Mouse (Mus musculus): ENCODE measurements around the gene Dlgap5.

Dlgap5 gene

DNA sequence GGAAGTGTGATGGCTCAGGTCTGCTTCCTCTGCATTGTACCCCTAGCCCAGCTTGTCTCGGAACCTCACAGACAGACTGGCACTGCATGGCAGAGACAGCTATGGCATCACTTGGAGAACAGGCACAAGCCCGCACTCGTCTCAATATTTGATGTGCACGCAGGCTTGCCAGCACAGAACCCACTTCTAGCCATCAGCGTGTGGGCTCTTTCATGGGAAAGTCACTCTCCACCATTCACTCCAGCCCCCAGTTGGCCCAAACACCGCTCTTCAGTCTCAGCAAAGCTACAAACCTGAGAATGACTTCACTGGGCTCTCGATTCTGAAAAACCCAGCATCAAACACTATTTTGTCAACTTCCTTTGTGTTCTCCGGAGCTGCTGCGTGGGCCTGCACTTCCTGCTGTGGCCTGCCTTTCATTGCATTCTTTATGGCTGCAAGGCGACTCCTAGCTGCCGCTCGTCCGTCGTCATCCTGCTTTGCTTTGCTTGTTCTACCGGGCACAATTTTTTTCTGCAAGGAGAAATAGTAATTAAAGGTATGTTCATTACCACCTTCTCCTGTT lies 22.7 kb downstream of the Dlgap5 start:
- no peak for DNase-seq (ENCODE audit: low spot score)

DNA sequence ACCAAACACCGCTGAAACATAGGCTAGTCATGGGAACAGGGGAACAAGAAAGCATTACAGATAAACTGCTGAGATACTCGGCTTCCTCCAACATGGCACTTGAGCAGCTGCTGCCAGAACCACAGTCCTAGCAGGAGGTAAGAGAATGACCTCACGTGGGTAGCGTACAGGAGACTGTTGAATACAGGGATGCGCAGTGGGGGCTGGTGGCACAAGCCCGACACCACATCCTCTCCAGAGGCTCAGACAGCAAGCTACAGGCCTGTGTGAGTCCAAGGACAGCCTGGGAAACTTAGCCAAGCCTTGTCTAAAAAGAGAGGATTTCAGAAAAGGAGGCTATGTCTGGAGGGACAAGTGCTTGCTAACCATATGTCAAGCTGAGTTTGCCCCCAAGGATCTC lies 23.2 kb downstream of the Dlgap5 start:
- no peak for DNase-seq (ENCODE audit: low spot score)

DNA sequence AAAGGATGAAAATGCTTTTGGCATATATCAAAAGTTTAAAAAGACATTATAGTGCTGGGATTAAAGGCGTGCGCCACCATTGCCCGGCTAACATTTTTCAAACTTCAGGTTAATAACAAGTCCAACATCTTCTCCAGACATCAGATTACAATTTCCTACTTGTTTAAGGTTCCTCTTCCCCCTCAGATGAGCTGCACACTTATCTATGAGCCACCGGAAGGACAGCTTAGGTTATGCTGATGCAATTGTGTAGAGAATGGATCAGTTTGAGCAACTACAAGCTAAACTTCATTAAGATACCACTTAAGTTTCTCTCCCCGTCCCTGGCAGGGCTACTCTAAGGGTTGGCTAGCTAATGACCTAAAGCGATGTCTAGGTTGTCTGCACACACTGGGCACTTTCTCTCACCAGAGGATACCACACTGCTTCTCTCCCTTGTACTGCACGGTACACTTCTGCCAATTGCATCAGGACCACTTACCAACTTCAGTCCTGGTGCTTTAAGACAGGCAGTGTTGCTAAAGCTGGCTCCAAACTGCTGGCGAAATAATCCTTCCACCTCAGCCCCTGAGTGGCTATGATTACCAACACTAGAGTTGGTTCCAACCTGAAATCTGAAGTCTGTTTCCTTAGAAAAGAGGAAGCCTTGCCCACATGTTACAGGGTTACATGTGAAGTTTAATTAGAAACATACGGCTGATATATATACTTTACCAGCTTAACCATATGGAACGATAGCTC lies 24.7 kb downstream of the Dlgap5 start:
- no peak for DNase-seq (ENCODE audit: low spot score)

DNA sequence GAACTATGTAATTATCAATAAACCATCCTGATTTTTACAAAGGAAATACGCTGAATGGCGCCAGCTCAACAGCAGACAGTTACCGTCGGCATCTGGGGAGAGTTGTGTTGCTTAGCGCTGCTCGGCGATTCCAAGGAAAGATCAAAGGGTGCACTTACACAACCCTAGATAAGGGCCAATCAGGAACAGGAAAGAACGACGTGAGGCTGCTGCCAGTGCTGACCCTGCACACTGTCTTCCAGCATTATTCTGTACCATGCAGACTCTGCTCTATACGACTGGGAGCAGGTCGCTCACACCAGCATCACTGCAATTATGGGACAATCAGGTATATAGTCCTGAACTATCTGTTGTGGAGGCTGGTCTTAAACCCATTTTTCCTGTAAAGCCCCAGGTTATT lies 32.1 kb downstream of the Dlgap5 start:
- no peak for DNase-seq (ENCODE audit: low spot score)

DNA sequence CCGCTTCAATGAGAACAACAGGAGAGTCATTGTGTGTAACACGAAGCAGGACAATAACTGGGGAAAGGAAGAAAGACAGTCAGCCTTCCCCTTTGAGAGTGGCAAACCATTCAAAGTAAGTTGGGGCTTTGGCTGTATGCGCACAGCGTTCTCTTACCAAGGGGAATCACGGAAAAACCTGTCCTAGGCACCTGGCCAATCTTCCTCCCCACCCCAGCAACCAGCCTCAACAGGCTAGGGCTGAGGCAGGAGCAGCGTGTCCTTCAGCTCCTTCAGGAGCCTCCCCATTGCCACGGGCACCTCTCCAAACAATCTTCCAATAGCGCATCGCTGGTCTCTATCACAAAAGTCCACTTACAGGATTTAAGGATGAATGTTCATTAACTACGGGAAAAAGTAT lies 33.6 kb downstream of the Dlgap5 start:
- peak; percentile 40 for DNase-seq (ENCODE audit: low spot score)

DNA sequence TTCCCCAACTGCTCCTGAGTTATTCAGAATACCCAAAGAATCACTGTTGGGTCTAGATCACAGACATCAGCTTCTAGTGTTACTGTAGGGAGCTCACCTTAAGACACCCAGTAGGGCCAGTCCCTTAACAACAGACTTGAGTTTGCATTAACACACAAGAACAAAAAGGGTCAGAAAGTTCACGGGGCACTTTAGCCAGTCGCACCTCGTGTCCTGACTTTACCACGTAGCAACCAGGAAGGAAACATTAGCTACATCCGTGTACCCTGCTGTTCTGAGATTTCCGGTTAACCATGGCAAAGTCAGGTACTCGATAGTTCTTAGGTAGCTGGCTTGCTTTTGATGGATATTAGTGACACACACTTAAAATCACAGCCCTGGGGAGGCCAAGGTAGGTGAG lies 34.3 kb downstream of the Dlgap5 start:
- DNase-seq (ENCODE audit: low spot score), result no peak

DNA sequence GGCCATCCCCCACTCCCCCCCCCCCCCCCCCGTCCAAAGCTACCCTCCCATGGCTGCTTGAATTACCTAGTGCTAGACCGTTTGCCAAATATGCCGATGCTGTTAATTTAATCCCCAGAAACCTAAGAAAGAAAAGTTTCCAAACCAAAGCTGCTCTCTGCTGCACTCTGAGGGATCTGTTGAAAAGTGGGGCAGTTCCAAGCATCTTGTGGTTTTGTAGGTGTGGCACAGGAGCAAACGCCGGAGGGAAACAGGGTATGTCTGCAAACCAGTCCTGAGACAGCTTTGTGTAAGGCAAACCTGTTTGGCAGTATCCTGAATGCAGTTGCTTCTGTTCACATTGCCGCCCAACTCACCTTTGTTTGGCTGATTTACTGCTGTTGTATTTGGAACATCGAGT lies 39.9 kb downstream of the Dlgap5 start:
- no peak for DNase-seq (ENCODE audit: low spot score)

DNA sequence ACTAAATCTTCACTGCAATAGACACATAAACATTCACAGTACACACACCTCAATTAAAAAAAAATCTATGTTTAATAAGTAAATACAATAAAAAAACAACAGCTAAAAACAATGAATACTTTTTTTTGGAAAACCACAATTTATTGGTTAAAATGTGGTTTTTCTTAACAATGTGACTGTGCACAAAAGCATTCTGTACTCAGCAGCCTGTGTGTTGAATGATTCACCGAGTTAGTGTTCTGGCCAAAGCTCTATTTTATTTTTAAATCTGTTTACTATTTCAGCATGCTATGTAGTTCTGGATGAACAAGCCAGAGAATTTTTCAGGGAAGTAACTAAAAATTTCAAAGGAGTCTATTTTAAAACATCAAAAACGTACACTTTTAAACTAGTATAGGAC lies 41.7 kb downstream of the Dlgap5 start:
- DNase-seq (ENCODE audit: low spot score), result no peak

DNA sequence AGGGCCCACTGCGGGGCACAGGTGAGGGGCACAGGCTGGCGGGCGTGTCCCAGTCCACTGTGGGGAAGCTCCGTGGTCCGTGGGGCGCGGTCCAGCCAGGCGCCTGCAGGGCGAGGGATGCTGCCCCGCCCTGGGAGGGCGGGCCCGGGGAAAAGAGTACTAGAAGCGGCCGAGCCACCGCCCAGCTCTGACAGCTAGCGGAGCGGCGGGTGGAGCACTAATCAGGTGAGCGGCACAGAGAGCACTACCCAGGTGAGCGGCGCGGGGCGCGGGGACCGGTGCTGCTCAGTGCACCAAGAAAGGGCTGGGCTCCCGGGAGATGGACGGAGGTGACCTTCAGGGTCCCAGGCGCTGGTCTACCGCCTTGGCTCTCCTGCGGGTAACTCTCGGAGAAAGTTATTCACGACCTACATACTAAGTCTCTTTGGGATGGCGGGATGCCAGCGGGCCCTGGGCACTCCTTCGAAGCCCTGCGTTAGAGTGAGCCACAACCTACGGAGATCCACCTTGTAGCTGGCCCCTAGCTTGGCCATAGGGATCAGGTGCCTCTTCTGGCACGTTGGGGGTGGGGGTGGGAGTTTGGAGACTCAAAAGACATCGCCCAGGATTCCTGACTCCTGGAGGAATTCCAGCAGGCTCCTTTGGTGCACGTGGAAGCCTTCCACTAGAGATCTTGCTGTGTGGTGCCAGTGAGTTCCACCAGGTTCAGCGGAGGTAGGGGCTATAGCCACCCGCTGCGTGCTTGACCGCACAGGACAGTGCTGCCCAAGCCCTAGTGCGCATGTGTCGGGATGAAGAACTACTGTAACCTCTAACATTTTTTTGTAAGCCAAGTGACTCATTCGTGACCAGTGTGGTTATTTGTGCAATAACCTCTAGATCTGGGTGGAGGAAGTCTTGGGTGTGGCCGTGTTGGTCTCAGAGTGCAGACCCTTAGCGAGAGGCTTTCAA lies 44.2 kb downstream of the Dlgap5 start:
- no peak for DNase-seq (ENCODE audit: low spot score)

DNA sequence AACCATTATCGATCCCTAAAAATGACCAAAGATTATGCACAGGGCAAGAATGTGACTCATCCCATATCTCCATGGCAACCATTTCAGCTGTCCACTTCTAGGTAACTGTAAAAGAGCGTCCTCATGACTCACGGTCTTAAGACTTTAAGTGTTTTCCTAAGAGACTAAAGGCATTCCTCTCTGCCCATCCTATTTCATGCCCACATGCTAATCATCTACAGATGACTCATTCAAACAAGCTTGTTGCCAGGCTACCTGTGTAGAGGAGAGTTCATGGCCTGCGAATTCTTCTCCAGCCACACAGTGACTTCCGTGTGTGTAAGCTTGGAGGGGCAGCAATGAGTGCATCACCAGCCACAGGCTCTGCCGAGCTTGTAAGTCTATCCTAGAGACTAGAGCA lies 46.5 kb downstream of the Dlgap5 start:
- DNase-seq (ENCODE audit: low spot score), result no peak

DNA sequence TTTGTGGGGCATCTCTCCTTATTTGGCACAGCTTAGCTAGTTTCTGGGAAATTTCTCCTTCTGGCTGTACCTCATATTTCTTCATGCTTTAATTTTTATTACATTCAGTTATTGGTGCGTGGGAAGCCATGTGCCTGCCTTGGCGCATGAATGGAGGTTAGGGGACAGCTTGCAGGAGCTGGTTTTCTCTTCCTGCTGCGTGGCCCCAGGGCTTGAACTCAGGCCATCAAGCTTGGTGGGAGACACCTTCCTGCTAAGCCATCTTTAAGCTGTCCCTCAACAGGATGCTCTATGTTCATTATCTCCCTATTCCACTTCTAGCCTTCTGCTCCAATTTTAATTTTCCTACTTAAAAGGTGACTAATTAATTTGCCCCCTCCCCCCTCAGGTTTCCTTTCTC lies 47.4 kb downstream of the Dlgap5 start:
- no peak for DNase-seq (ENCODE audit: low spot score)

DNA sequence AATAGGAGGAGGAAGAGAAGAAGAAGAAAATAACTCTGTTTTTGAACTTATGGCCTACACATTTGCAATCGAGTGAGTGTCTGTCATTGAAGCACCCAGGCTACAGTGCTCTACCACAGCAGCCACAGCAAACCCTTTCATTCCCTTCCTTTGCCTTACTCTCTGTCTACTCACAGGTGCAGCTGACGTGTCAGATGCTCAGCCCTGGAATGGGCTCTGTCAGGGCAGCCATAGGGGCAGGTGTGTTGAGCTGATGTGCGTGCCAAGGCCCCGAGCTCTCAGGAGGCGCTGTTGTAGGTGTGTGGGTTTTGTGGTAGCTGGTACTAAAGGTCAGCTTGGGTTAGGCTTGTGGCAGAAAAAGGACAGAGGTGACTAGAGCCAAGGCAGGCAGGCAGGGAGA lies 48.5 kb downstream of the Dlgap5 start:
- no peak for DNase-seq (ENCODE audit: low spot score)

DNA sequence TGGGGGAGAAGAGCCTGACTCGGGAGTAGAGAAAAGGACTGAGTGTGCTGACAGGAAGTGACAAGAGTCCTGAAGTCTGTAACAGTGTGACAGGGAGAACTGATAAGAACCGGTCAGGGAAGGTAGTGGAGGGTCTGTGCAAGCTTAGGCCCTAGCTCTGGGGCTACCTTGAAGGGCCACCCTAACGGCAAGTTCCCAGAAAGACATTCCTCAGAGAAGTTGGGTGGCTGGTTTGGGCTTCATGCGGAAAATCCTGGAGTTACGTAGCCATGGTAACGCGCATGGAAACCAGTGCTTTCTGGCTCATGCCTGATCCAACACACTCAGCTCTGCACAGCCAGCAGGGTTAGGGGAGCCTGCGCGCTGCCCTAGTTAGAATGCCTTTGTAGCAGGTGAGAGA lies 50.7 kb downstream of the Dlgap5 start, which contains the start of gene Lgals3:
Lgals3 (plus strand) TSS at position 291 of the 400 bp plus-strand sequence.
- no peak for DNase-seq (ENCODE audit: low spot score)

DNA sequence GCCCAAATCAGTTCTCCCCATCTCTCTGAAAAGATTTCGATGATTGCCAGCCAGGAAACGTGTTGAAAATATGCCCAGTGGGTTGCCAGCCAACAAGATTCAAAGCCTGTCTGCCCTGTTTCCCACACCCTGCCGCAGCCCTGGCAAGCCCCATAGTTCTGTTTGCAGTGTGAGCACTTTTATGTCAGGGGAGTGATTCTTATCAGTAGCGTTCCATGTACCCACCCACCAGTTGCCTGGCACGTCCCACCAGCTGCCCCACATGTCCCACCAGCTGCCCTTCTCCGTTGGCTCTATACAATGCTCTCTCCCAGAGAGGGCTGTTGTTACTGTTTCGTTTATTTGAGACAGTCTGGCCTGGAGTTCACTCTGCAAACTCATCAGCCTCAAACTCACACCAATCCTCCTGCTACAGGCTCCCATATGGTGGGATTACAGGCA lies 51.3 kb downstream of the Dlgap5 start:
- DNase-seq (ENCODE audit: low spot score), result peak; percentile 24

DNA sequence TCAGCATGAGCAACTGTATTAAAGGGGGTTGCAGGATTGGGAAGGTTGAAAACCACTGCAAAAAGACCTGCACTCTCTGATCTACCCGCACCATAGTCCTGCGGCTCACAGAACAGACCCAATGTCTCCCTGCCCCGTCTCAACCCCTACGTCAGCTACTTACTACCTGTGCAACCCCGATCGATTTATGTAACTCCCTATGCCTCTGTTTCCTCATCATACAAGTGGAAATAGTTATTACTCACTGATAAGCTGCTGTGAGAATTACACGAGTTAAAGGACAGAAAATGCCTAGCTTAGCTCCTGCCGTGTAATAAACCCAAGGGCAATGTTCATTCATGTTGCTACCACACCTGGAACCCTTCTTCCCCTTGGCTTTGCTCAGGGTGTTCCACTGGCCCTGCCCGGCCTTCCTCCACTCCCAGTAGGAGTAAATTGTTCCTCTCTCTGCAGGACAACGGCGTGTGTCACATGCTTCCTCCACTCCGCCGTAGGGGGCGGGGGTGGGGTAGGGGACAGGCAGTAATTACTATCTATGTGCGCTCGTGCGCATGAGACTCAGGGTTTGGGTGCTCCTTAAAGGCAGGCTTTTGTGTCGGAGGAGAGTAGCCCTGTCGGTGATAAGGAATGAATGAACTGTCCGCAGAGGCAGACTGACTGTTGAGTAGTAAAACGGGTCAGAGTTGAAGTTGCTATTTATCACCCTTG lies 53.3 kb downstream of the Dlgap5 start:
- DNase-seq (ENCODE audit: low spot score), result peak; percentile 53

DNA sequence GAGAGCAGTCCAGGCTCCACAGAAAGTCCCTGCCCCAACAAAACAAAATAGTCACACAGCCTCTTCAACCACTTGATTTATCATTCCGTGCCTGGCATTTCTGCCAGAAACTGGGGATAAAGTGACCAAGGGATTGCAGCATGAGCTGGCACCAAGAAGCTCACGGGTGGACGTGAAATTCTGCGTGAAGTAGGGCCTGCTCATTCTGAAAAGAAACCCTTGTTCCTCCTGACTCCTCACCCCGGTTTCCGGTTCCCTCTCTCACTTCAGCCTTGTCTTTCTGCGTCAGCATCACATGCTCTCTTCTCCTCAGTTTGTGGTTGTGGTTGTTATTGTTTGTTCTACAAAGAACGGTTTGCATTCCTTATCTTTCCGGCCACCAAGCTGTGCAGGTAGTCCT lies 56.3 kb downstream of the Dlgap5 start:
- no peak for DNase-seq (ENCODE audit: low spot score)

DNA sequence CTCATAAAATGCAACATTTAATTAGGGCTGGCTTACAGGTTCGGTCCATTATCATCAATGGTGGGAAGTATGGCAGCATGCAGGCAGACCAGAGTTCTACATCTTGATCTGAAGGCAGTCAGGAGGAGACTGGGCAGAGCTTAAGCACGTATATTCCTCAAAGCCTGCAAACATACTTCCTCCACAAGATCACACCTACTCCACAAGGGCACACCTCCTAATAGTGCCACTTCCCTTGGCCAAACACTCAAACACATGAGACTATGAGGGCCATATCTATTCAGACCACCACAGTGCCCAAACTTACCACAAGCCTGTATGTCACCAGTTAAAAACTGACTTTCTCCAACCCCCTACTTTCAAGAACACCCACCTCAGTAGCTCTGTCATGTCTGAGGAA lies 56.8 kb downstream of the Dlgap5 start:
- no peak for DNase-seq (ENCODE audit: low spot score)

DNA sequence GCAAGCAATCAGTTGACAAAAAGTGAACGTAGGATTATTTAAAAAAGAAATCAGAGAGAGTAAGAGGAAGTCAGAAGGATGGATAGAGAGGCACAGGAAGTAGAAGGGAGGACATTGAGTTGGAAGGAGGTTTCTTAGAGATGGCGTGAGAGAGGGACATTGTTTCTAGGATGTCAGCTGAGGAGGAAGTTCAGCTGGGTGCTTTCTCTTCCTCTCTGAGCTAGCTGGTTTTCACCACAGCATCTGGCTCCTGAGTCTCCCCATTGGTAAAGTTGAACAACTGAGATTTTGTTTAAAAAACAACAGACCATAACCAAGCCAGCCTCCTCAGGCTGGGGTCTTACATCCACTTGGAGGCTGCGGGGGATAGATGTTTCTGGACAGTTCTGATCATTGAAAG lies 58.6 kb downstream of the Dlgap5 start:
- DNase-seq (ENCODE audit: low spot score), result no peak

DNA sequence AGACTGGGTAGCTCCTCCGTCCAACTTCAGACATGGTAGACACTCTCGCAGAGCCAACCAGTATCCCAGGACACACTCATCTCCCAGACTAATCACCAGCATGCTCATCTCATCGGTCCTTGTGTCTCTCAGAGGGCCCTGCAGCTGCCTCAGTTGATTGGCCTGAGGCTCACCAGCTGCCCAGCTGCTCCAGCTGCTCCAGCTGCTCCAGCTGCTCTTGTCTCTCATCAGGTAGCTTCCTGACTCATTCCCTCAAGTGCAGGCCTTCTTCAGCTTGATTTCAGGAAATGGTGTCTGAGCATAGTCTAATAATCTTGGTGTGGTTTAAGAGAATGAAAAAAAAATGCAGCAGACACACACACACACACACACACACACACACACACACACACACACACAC lies 61.6 kb downstream of the Dlgap5 start:
- DNase-seq (ENCODE audit: low spot score), result no peak

DNA sequence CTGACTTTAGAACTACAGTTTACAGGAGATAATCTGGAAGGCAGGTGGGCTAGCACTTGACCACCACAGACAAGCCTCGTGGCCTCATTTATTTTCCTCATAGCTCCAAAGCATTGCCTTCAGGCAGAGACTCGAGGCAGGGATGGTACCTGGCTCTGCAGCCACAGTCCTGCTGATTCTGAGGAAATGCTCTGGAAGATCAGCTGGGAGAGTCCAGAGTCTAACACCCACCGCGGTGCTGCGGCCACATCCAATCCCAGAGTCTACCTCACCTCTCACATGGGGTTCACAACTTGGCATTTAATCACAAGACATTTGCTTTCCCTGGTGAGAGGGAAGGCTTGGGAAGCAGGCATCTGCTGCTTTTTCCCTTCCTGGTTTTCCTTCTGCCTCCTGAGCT lies 63.3 kb downstream of the Dlgap5 start:
- DNase-seq (ENCODE audit: low spot score), result no peak

DNA sequence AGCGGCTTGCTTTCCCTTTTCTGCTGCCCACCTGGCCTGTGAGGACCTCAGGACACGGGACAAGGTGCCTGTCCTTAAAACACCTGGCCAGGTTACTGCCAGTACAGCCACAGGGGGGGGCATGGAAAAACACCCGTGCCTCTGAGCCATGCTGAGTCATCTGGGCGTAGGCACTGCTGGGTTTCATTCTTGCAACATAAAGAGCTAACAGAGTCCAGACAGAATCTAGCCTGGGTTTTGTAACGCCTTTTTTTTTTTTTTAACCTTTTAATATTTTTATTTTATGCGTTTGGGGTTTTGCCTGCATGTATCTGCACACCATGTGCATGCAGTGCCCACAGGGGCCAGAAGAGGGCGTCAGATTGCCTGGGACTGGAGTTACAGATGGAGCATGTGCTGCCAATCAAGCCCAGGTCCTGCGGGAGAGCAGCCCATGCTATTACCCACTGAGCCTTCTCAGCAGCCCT lies 64.1 kb downstream of the Dlgap5 start:
- DNase-seq (ENCODE audit: low spot score), result peak; percentile 80

DNA sequence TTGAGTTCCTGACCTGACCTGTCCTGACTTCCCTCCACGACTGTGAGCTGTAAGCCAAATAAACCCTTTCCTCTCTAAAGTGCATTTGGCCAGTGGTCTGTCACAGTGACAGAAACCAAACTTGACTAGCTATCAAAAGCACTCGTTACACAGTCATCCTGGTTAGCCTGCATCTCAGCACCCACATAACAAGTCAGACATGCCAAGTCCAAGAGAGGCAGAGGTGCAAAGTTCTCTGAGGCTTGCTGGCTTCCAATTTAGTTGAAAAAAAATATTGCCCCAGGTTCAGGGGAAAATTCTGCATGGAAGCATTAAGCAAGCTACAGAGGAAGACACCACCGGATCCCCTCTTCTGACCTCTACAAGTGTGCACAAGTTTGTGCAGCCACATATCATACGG lies 65.0 kb downstream of the Dlgap5 start:
- DNase-seq (ENCODE audit: low spot score), result no peak

All from testis, postnatal 14 days (tissue).